Mouse (Mus musculus) heart, postnatal 0 days (tissue): ENCODE results near the gene Cacnb4. TPM values are rescaled to one million over a fixed set of nuclear protein-coding genes. Genes with fewer than 3 reads are reported as not detected.
A peak's percentile ranks its signal among the peaks of the same experiment; 100 is the strongest.

Source experiments
- ATAC-seq: fragments of 200-750 bp; cut with Nextera tagmentation; 2 replicates; pipeline ENCODE4 v1.8.0; 2017; ENCODE audit warnings: low read depth, moderate number of reproducible peaks, moderate library complexity; ENCODE audit not compliant: insufficient read depth
- DNase-seq: peaks from one replicate; pipeline ENCODE4 v3.0.0-alpha.2; 2016; ENCODE audit warnings: low spot score
- H3K27ac ChIP-seq: fragments of 300-500 bp; sonication (generic); 2 replicates; pipeline ENCODE4 v1.5.1; 2014; ENCODE audit warnings: low read depth, mild to moderate bottlenecking
- H3K27me3 ChIP-seq: fragments of 300-500 bp; sonication (generic); 2 replicates; pipeline ENCODE4 v1.6.1; 2014; ENCODE audit warnings: low read length, mixed read lengths; ENCODE audit not compliant: control insufficient read depth, insufficient read depth
- H3K36me3 ChIP-seq: fragments of 300-500 bp; sonication (generic); replicated peaks from 2 replicates; pipeline ENCODE4 v1.6.1; 2014; ENCODE audit warnings: low read length, mixed read lengths; ENCODE audit not compliant: control insufficient read depth, insufficient read depth
- H3K4me1 ChIP-seq: fragments of 300-500 bp; sonication (generic); 2 replicates; pipeline ENCODE4 v1.6.1; 2014; ENCODE audit warnings: antibody characterized with exemption; ENCODE audit not compliant: control insufficient read depth, insufficient read depth
- H3K4me2 ChIP-seq: fragments of 300-500 bp; sonication (generic); 2 replicates; pipeline ENCODE4 v1.6.1; 2014; ENCODE audit warnings: low read depth, mild to moderate bottlenecking, low read length, moderate library complexity
- H3K4me3 ChIP-seq: fragments of 300-500 bp; sonication (generic); 2 replicates; pipeline ENCODE4 v1.5.1; 2014; ENCODE audit warnings: low read depth, low read length
- H3K9ac ChIP-seq: fragments of 300-500 bp; sonication (generic); replicated peaks from 2 replicates; pipeline ENCODE4 v1.6.1; 2014; ENCODE audit warnings: low read depth, low read length, mixed read lengths
- H3K9me3 ChIP-seq: fragments of 300-500 bp; sonication (generic); replicated peaks from 2 replicates; pipeline ENCODE4 v1.6.1; 2016; ENCODE audit warnings: low read length; ENCODE audit not compliant: control insufficient read depth
- CTCF ChIP-seq: IDR thresholded peaks from 2 replicates; pipeline ENCODE4 v1.5.1; 2016; ENCODE audit warnings: antibody characterized with exemption, control low read depth, low read depth
- EP300 ChIP-seq: IDR thresholded peaks from 2 replicates; pipeline ENCODE4 v1.6.1; 2016; ENCODE audit warnings: antibody characterized with exemption, low read depth
- WGBS: fragments of 180-500 bp; shearing (Covaris S2); extraction: QIAGEN DNeasy Blood & Tissue Kit; methylation state at CpG from one replicate; pipeline ENCODE4 v1.1.7; 2014; 5-methylcytosine and 5-hydroxymethylcytosine counted together
- polyA plus RNA-seq: library from polyadenylated mRNA; unstranded; fragments of >200 nt; fragmentation: Nextera tagmentation; extraction: Ambion mirVana; gene quantifications from 2 replicates; pipeline ENCODE4 v1.2.1, GENCODE M21; 2015
- total RNA-seq: library from RNA; depleted of rRNA; stranded (reverse); fragments of >200 nt; gene quantifications from 2 replicates; pipeline ENCODE4 v1.2.3, GENCODE M21; 2014; ENCODE audit warnings: low replicate concordance

Cacnb4 gene
- total and polyA plus RNA-seq, 2 experiments from 2014 or later = 0.56 to 0.69 TPM

DNA sequence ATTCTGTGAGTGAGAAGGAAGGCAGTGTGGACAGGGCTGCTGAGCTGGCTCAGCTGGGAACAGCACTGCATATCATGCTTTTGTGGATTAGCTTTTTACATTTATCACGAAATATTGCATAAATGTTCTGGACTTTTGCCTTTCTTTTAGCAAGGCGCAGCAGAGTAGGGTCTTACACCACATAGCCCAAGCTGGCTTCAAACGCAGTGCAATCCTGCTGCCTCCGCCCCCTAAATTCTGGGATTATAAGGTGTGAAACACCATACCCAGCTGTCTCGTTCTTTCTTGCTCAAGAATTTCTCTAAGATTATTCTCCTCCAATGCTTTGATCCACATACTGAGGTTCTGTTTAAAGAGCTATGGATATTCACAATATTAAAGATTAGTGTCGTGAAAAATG lies 10.0 kb upstream of the Cacnb4 start:
- Histone ChIP-seq H3K4me2 (no peak overlapping the region), H3K4me1 (no peaks in the 10 kb centered on the region), H3K36me3 (no peaks in the 10 kb centered on the region), H3K27ac (no peak overlapping the region), H3K27me3 (no peaks in the 10 kb centered on the region), H3K9me3 (no peaks in the 10 kb centered on the region), H3K4me3 (no peak overlapping the region), H3K9ac (no peak overlapping the region)
- TF ChIP-seq EP300 (no peak), CTCF (no peak)
- DNase-seq (no peak), ATAC-seq (no peak)
- 75% methylated on average over 6 of the region's 6 CpGs for WGBS

DNA sequence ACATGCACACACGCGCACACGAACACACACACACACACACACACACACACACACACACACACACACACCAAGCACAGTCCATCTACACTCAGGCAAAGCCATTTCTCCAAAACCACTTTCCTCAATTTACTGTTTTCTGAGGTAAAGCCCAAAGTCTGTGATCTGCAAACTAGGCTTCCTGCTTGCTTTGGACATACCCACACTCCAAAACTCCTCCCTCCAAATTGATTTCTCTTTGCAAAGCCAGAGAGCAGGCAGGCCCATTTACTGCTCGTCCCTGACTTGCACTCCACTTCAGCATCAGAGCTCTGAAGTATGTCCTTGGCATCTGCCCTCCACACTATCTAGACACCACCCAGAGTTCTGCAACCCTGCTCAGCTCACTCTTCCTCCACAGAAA lies 958 bp upstream of the Cacnb4 start:
- Histone ChIP-seq H3K27ac (no peak overlapping the region), H3K4me3 (no peak overlapping the region), H3K4me2 (no peak overlapping the region), H3K36me3 (no peaks in the 10 kb centered on the region), H3K9me3 (no peaks in the 10 kb centered on the region), H3K4me1 (peaks cover 3% of the 10 kb centered on the region; the same call in 1 of the 2 replicates), H3K9ac (no peak overlapping the region), H3K27me3 (peaks cover 11% of the 10 kb centered on the region)
- no peak for TF ChIP-seq EP300
- TF ChIP-seq CTCF = no peak
- 58% methylated on average over 4 of the region's 4 CpGs for WGBS
- ATAC-seq (no peak), DNase-seq (no peak)

DNA sequence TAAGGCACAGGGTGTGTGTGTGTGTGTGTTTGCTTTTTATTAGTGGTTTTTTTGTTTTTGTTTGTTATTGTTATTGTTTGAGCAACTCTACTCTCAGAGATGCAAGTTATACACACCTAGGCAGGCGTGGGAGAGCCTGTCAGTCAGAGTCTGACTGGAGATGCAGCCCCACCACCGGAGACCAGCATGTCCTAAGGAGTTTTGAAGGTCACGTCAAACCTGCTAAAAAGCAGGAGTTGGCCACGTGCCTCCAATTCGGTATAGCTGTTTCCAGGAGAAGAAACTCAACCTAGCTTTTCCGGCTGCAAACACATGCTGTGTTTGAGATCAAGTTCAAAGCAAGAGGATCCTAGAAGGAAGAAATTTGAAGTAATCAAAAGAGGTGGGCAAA lies 277 bp upstream of the Cacnb4 start:
- Histone ChIP-seq H3K27me3 (peaks cover 11% of the 10 kb centered on the region), H3K9me3 (no peaks in the 10 kb centered on the region), H3K27ac (no peak overlapping the region), H3K36me3 (no peaks in the 10 kb centered on the region), H3K4me1 (peaks cover 3% of the 10 kb centered on the region; the same call in 1 of the 2 replicates), H3K4me3 (no peak overlapping the region), H3K4me2 (peak overlapping the region; percentile 96), H3K9ac (no peak overlapping the region)
- no peak for ATAC-seq
- 19% methylated on average over 6 of the region's 6 CpGs for WGBS
- no peak for TF ChIP-seq EP300
- TF ChIP-seq CTCF = no peak
- no peak for DNase-seq

DNA sequence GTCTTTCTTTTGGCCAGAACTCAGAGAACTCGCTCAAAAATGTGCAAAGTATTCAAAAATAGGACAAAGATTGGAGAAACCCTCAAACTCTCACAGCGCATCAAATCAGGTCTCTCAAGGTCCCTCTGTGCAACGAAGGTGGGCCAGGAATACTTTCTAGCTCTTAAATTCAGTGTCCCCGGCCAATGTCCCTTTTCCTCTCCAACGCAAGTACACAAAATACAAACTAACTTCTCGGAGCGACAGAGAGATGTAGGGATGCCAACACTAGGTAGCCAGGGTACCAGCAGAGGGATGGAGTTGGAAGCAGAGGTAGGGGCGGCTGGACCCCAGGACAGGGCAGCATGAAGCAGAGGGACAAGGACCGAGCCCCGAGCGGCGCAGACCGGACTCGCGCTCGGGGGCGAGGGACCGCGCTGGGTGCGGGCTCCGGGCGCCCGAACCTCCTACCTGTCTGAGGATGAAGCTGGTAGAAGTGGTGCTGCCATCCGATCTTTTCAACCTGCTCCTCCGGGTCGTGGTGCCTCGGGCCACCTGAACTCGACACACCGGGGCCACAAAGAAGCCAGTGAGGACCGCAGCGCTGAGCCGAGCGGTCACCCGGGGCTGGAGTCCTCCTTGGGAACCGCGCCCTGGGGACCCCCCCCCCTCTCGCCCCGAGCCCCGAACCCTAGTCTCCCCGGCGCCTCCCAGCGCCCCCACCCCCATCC lies 1.2 kb downstream of the Cacnb4 start:
- Histone ChIP-seq H3K4me2 (peak overlapping the region; percentile 96), H3K9me3 (no peaks in the 10 kb centered on the region), H3K4me3 (peak overlapping the region; percentile 70), H3K27me3 (peaks cover 11% of the 10 kb centered on the region), H3K4me1 (peaks cover 3% of the 10 kb centered on the region; the same call in 1 of the 2 replicates), H3K36me3 (no peaks in the 10 kb centered on the region), H3K27ac (no peak overlapping the region), H3K9ac (peak overlapping the region; percentile 61)
- ATAC-seq = peak; percentile 21; the same call in 1 of the 2 replicates
- DNase-seq = no peak
- under 1% methylated on average over 37 of the region's 42 CpGs for WGBS
- no peak for TF ChIP-seq EP300
- no peak for TF ChIP-seq CTCF

DNA sequence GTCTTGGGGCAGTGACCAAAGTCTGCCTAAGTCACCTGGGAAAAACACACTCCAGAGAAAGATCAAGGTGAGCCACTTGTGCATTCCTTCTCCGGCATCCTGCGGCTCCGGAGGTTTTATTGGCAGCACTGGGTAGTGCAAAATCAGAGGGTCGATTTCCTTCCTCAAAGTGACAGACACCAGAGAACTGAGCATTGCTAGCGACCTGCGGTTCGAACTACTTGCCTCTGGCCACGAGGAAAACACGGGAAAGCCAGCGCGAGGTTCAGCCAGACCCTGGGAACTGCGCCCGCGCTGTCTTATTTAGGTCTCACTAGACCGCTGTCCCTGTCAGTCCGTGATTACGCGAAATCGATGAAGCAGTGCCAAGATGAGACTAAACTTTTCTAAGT lies 1.7 kb downstream of the Cacnb4 start:
- peak; percentile 16 for DNase-seq
- H3K27me3 ChIP-seq = peaks cover 11% of the 10 kb centered on the region
- TF ChIP-seq EP300 = no peak
- TF ChIP-seq CTCF = no peak
- H3K36me3 ChIP-seq = no peaks in the 10 kb centered on the region
- H3K9me3 ChIP-seq = no peaks in the 10 kb centered on the region
- ATAC-seq = no peak
- H3K4me3 ChIP-seq = peak overlapping the region; percentile 70
- H3K4me1 ChIP-seq = peaks cover 3% of the 10 kb centered on the region; the same call in 1 of the 2 replicates
- no peak overlapping the region for H3K27ac ChIP-seq
- peak overlapping the region; percentile 96 for H3K4me2 ChIP-seq
- WGBS = 1% methylated on average over 19 of the region's 19 CpGs
- H3K9ac ChIP-seq = 0 out of 2 replicates have a peak overlapping the region, but pooled peaks have one; percentile 25

DNA sequence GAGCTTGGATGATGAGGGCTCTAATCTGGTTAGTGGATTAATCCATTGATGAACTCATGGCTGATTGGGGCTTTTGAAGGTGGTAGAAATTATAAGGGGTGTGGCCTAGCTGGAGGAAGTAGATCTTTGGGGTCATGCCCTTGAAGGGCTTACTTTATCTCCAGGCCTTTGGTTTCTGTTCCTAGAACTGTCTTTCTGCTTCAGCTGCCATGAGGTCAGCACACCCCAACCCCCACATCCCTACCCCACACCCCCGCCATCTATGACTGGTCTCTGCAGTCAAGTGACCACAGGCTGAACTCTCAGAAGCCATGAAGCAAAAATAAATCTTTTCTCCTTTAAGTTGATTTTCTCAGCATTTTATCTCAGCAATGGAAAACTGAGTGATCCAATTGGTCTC lies 3.5 kb downstream of the Cacnb4 start:
- H3K9me3 ChIP-seq = no peaks in the 10 kb centered on the region
- no peak overlapping the region for H3K4me2 ChIP-seq
- WGBS = 92% methylated on average over 1 of the region's 1 CpGs
- no peak overlapping the region for H3K9ac ChIP-seq
- no peaks in the 10 kb centered on the region for H3K36me3 ChIP-seq
- H3K27me3 ChIP-seq = peaks cover 11% of the 10 kb centered on the region
- H3K27ac ChIP-seq = no peak overlapping the region
- DNase-seq = no peak
- TF ChIP-seq EP300 (no peak), CTCF (no peak)
- peaks cover 3% of the 10 kb centered on the region; the same call in 1 of the 2 replicates for H3K4me1 ChIP-seq
- no peak overlapping the region for H3K4me3 ChIP-seq
- ATAC-seq = no peak
